Mouse (Mus musculus) thymus, postnatal 36 days (tissue): ENCODE results near the gene Yjefn3.
A peak's percentile ranks its signal among the peaks of the same experiment; 100 is the strongest.

Experiments used
- DNase-seq, 2 experiments: peaks; one replicate each; pipeline ENCODE4 v3.0.0; 2022; ENCODE audit warnings: mixed read lengths in 2 of 2

Gene Yjefn3

DNA sequence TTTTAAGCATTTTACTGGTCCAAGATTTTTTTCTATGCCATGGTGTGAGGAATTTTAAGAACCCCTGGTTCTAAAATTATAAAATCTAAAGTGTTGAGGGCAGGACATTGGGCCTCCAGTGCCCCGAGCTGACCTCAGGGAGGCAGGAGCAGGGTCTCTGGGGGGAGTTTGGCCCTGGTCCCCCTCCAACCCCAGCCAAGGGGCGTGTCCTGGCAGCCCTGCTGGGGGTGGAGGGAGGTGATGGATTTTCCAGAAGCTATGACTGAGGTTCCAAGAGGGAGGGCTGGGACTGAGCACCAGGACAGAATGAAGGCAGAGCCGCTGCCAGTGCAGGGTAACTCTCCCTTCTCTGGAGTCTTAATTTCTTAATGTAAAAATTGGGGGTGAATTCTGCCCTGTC is 24.5 kb downstream of the Yjefn3 start:
- no peak for DNase-seq

- no peak for DNase-seq
Measured at GRCm38 (mm10) chr8:69877396-69877795, 25.1 kb downstream of the Yjefn3 start.

- no peak for DNase-seq
Measured at GRCm38 (mm10) chr8:69876967-69877366, 25.5 kb downstream of the Yjefn3 start.

GRCm38 (mm10) chr8:69876097-69876496 is 26.4 kb downstream of the Yjefn3 start:
- DNase-seq = no peak

DNA sequence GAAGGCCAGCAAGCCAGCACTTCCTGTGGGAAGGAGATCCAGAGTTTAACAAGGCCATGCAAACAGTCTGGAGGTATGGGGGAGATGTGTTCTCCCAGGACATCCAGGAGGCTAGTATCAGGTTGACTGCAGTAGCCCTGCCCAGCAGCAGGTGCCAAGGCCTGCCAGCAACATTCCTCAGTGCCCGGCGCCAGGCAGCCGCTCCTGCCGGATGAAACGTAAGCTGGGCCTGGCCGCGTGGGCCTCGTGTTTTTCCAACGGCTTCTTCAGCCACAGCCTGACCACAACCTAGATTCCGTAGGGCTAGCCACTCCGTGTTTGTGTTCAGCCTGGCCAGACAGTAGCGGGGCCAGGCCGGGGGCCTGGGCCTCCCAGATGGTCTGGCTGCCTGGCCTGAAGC is 27.9 kb downstream of the Yjefn3 start:
- no peak for DNase-seq

DNA sequence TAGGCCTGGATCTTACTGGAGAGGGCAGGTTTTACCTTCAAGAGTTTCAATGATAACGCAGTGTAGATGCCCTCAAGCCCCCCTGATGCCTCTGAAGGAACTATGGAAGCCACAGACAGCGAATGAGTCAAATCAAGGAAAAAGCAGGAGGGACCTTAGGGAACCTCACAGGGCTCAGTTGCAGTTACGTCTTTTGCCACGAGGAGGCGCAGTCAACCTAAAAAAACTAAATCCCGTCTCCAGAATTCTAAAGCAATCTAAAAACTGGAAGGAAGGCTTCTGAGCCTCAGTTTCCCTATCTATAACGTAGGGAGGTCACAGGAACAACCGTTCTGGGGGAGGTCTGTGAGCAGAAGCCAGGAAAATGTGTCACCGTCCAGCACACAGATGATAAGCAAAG is 28.4 kb downstream of the Yjefn3 start:
- peak; percentile 29 to 49 for DNase-seq

- no peak for DNase-seq
Measured at GRCm38 (mm10) chr8:69870907-69871306, 31.6 kb downstream of the Yjefn3 start.

- no peak for DNase-seq
Measured at GRCm38 (mm10) chr8:69870003-69870765, 32.3 kb downstream of the Yjefn3 start.

GRCm38 (mm10) chr8:69867696-69868326 is 34.7 kb downstream of the Yjefn3 start:
- DNase-seq = no peak

GRCm38 (mm10) chr8:69864180-69864579 is 38.3 kb downstream of the Yjefn3 start:
- DNase-seq = no peak

DNA sequence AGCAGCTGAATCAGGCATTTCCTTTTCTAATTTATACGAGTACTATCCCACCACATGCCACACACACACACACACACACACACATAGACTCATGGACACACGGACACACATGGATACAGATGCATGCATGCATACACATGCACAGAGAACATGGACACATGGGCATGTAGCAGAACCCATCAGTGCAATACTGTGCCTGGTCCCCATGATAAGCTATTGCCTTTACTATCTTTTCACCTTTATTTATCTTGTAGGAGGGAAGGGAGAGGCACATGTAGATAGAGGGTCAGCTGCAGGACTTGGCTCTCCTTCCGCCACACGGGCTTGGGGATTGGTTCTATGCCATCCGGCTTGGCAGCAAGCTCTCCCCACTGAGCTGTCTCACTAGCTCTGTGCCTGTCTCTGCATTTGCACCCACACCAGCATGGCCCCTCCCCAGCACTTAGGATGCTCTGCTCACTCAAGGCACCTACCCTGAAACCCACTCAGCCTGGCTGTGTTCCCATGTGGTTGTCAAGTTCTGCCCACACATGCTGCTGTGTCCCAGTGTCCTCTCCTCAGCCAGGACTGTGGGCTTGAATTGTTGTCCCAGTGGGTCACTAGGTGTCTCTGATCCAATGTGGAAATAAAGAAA is 39.0 kb downstream of the Yjefn3 start:
- no peak for DNase-seq

GRCm38 (mm10) chr8:69861251-69861650 is 41.3 kb downstream of the Yjefn3 start:
- DNase-seq = no peak

DNA sequence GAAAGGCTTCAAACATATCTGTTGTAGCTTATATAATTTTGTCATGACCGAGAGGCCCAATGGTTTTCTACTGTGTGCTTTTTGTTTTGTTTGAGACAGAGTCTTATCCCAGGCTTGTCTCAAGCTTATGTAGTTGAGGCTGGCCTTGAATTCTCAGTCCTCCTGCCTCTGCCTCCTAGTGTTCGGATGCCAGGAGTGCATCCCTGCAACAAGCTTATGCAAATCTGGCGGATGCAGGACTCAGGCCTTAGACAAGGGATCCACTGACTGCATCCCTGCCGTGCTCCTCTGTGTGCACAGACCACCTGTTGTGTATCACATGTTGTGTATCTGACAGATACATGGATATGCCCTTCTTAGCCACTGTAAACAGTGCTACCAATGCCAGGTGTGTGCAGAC is 41.7 kb downstream of the Yjefn3 start:
- no peak for DNase-seq

- DNase-seq = no peak
Measured at GRCm38 (mm10) chr8:69853869-69854268, 48.6 kb downstream of the Yjefn3 start.

DNA sequence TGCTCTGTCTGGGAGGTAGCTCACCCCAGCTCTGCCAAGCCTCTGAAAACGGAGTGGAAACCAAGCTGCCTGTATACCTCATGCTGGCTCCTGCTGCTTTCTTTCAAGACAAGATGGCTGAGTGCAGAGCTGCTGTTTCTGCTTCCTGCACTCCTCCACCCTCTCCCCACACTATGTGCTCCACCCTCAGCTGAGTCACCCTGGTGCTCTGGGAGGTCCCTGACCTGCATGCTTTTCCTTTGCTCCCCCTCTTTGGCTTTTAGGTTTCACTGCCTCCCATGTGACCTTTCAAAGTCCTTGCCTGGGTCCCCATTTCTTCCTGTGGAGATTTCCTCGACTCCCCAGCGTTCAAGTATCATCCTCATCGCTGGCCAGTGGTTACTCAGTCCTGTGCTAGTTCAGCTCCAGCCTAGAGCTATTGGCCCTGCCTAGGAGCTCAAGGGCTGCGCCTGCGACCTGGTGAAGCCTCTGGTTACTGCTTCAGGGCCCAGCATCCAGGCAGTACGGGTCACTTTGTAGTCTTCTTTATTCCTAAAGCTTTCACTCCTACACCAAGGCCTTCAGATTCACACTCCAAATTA is 51.5 kb downstream of the Yjefn3 start:
- no peak for DNase-seq

- DNase-seq = peak in 1 of 2 experiments; percentile 15
Measured at GRCm38 (mm10) chr8:69849899-69850298, 52.6 kb downstream of the Yjefn3 start.

- no peak for DNase-seq
Measured at GRCm38 (mm10) chr8:69848951-69849350, 53.6 kb downstream of the Yjefn3 start.

GRCm38 (mm10) chr8:69847167-69848065 is 55.1 kb downstream of the Yjefn3 start:
- DNase-seq = no peak
